Mouse (Mus musculus) left cerebral cortex, postnatal 36 days (tissue): ENCODE data around the gene Tmem53. TPM values are rescaled to one million over a fixed set of nuclear protein-coding genes. Genes with fewer than 3 reads are reported as not detected.

Source experiments
- DNase-seq, 2 experiments: peaks; one replicate each; pipeline ENCODE4 v3.0.0; 2021 to 2022; ENCODE audit warnings: low spot score in 2 of 2, mixed read lengths in 1 of 2
- intact Hi-C: fragments of 180-260 bp; cut with DNase I; formaldehyde crosslinking; loops from one replicate; pipeline ENCODE4 v1.15.1; 2025
- total RNA-seq, 2 experiments: library from RNA; stranded (reverse); gene quantifications; 2 replicates each; pipeline ENCODE4 v1.2.3; 2021

The Tmem53 gene
- total RNA-seq, 2 experiments from 2014 or later = 4.1 to 5.6 TPM

- no peak for DNase-seq
- intact Hi-C loops = no loop called here
These were observed 26.9 kb downstream of the Tmem53 start for GRCm38 (mm10) chr4:117278381-117279252.

GRCm38 (mm10) chr4:117279253-117279642 lies 27.5 kb downstream of the Tmem53 start:
- DNase-seq = no peak
- intact Hi-C loops = no loop called here

- intact Hi-C loops = no loop called here
- DNase-seq = no peak
These were observed 28.7 kb downstream of the Tmem53 start for GRCm38 (mm10) chr4:117280397-117280930.

GRCm38 (mm10) chr4:117281090-117281845 lies 29.5 kb downstream of the Tmem53 start:
- intact Hi-C loops = no loop called here

GRCm38 (mm10) chr4:117283271-117284191 lies 31.8 kb downstream of the Tmem53 start:
- DNase-seq = no peak
- intact Hi-C loops = no loop called here

More at GRCm38 (mm10) chr4:117281090-117281845, 29.5 kb downstream of the Tmem53 start:
- DNase-seq = no peak

- intact Hi-C loops = no loop called here
- DNase-seq = no peak
These were observed 32.6 kb downstream of the Tmem53 start for GRCm38 (mm10) chr4:117284363-117284762.

GRCm38 (mm10) chr4:117288277-117288926 lies 36.7 kb downstream of the Tmem53 start:
- intact Hi-C loops = no loop called here
- DNase-seq = no peak

- intact Hi-C loops = no loop called here
These were observed 37.4 kb downstream of the Tmem53 start for GRCm38 (mm10) chr4:117288927-117289801.

GRCm38 (mm10) chr4:117291696-117292095 lies 39.9 kb downstream of the Tmem53 start:
- intact Hi-C loops = no loop called here
- DNase-seq = no peak

More at GRCm38 (mm10) chr4:117288927-117289801, 37.4 kb downstream of the Tmem53 start:
- peak; percentile 80 to 82 for DNase-seq

- DNase-seq = no peak
- intact Hi-C loops = no loop called here
These were observed 45.3 kb downstream of the Tmem53 start for GRCm38 (mm10) chr4:117296849-117297593.

GRCm38 (mm10) chr4:117297819-117298218 lies 46.1 kb downstream of the Tmem53 start:
- DNase-seq = no peak
- intact Hi-C loops = no loop called here

GRCm38 (mm10) chr4:117299921-117300320 lies 48.2 kb downstream of the Tmem53 start:
- no peak for DNase-seq
- intact Hi-C loops = no loop called here

- no peak for DNase-seq
- intact Hi-C loops = no loop called here
These were observed 50.5 kb downstream of the Tmem53 start for GRCm38 (mm10) chr4:117302027-117302806.

- intact Hi-C loops = no loop called here
These were observed 52.0 kb downstream of the Tmem53 start for GRCm38 (mm10) chr4:117303581-117304238.

GRCm38 (mm10) chr4:117304239-117305025 lies 52.7 kb downstream of the Tmem53 start:
- intact Hi-C loops = no loop called here
- no peak for DNase-seq

More at GRCm38 (mm10) chr4:117303581-117304238, 52.0 kb downstream of the Tmem53 start:
- no peak for DNase-seq
